Mouse (Mus musculus) forebrain, embryonic 14.5 days (tissue): ENCODE data around the gene Bbip1. TPM values are rescaled to one million over a fixed set of nuclear protein-coding genes. Genes with fewer than 3 reads are reported as not detected.
A peak's percentile ranks its signal among the peaks of the same experiment; 100 is the strongest.

ENCODE experiments used
- ATAC-seq: fragments of 200-750 bp; cut with Nextera tagmentation; 2 replicates; pipeline ENCODE4 v1.8.0; 2017; ENCODE audit warnings: mild to moderate bottlenecking, moderate library complexity
- DNase-seq: peaks from one replicate; pipeline ENCODE4 v3.0.0-alpha.2; 2015; ENCODE audit warnings: low spot score
- H3K27ac ChIP-seq: fragments of 300-500 bp; sonication (generic); 2 replicates; pipeline ENCODE4 v1.5.1; 2014; ENCODE audit warnings: low read depth, mild to moderate bottlenecking, control low read depth, low read length, moderate library complexity
- H3K27me3 ChIP-seq: fragments of 300-500 bp; sonication (generic); replicated peaks from 2 replicates; pipeline ENCODE4 v1.6.1; 2014; ENCODE audit warnings: low read length, control low read depth, mixed read lengths; ENCODE audit not compliant: control insufficient read depth, insufficient read depth
- H3K36me3 ChIP-seq: fragments of 300-500 bp; sonication (generic); 2 replicates; pipeline ENCODE4 v1.6.1; 2014; ENCODE audit warnings: low read length, control low read depth; ENCODE audit not compliant: control insufficient read depth, insufficient read depth
- H3K4me1 ChIP-seq: fragments of 300-500 bp; sonication (generic); 2 replicates; pipeline ENCODE4 v1.6.1; 2014; ENCODE audit warnings: antibody characterized with exemption, low read length, control low read depth; ENCODE audit not compliant: control insufficient read depth, insufficient read depth
- H3K4me2 ChIP-seq: fragments of 300-500 bp; sonication (generic); 2 replicates; pipeline ENCODE4 v1.6.1; 2014; ENCODE audit warnings: mild to moderate bottlenecking, control low read depth, low read length
- H3K4me3 ChIP-seq: fragments of 300-500 bp; sonication (generic); 2 replicates; pipeline ENCODE4 v1.5.1; 2014; ENCODE audit warnings: low read depth, low read length, control low read depth
- H3K9ac ChIP-seq: fragments of 300-500 bp; sonication (generic); 2 replicates; pipeline ENCODE4 v1.6.1; 2014; ENCODE audit warnings: mild to moderate bottlenecking, low read length, control low read depth, moderate library complexity
- H3K9me3 ChIP-seq: fragments of 300-500 bp; sonication (generic); replicated peaks from 2 replicates; pipeline ENCODE4 v1.6.1; 2016; ENCODE audit warnings: low read length, control low read depth, mixed read lengths; ENCODE audit not compliant: control insufficient read depth
- WGBS: fragments of 180-500 bp; shearing (Covaris S2); extraction: QIAGEN DNeasy Blood & Tissue Kit; methylation state at CpG from one replicate; pipeline ENCODE4 v1.1.7; 2014; 5-methylcytosine and 5-hydroxymethylcytosine counted together
- polyA plus RNA-seq: library from polyadenylated mRNA; unstranded; fragments of >200 nt; fragmentation: Nextera tagmentation; extraction: Ambion mirVana; gene quantifications from 2 replicates; pipeline ENCODE4 v1.2.1, GENCODE M21; 2014

Gene Bbip1
- 174 and 180 TPM in 2 replicates for polyA plus RNA-seq

DNA sequence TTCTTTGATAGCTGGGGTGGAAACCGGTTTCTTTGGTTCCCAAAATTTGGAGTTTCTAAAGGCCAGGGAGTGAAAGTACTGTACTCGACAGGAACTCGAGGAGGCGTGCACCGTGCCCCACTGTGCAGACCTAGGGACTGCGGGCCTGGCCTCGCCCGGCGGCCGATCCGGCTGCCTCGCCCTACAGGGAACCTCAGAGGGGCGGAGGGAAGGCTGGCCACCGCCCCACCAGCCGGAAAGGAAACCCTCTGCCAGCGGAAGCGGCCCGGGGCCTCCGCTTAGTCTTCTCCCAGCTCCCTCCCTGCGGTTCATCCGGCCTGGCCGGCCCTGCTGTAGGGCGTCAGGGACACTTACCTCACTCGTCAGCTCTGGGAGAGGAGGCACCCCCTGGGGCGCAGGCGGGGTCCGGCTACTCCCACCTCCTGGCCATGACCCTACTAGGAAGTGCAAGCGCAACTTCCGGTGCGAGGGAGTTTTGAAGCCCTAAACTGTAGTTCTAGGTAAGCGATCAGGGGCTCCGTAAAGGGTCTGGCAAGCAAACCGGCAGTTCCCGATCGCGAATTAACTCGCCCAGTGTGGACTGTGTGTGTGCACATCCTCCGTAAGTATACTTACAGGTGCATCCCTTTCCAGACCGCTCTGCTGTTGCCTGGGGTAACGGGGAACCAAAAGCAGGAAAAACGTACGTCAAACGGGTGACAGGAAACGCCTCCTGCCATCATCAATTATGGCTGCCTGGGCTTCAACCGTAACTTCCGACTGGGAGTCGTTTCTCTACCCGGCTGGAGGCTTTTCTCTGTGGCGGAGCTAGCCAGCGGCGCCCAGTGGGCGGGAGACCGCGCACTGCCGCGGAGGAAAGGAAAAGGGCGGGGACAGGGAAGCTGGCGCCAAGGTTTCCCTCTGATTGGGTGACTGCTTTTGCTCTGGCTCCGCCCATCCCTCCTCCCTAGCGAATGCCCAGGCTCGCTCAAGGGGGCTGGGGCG lies at the start of gene Bbip1, which contains the start of gene Shoc2:
Bbip1 (minus strand) TSS at position 826 of the 984 bp plus-strand sequence.
Shoc2 (plus strand) TSS at position 505 of the 984 bp plus-strand sequence.
- no peaks in the 10 kb centered on the region for H3K27me3 ChIP-seq
- peak; percentile 95 for ATAC-seq

DNA sequence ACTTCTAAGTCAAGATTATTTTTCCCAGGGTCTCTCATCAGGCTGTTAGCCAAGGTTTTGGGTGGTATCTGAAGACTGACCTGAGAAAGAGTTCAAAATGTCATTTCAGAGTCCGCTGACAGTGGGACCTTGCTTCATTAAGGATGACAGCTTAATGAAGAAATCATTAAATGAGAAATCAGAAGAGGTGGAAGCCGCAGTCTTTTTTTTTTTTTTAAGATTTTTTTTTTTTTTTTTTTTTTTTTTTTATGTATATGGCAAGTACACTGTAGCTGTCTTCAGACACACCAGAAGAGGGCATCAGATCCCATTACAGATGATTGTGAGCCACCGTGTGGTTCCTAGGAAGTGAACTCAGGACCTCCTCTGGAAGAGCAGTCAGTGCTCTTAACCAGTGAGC lies 49.4 kb upstream of the Bbip1 start:
- ATAC-seq (no peak), DNase-seq (no peak)
- Histone ChIP-seq H3K27ac (no peak overlapping the region), H3K36me3 (peaks cover 5% of the 10 kb centered on the region; the same call in 1 of the 2 replicates), H3K4me3 (no peak overlapping the region), H3K9ac (no peak overlapping the region), H3K4me1 (no peaks in the 10 kb centered on the region), H3K9me3 (no peaks in the 10 kb centered on the region), H3K4me2 (no peak overlapping the region), H3K27me3 (no peaks in the 10 kb centered on the region)
- 81% methylated on average over 3 of the region's 3 CpGs for WGBS

More for the DNA sequence above, at the start of gene Bbip1, which contains the start of gene Shoc2:
- peak within 1 kb of the TSS; percentile 94 for H3K9ac ChIP-seq
- DNase-seq, result peak; percentile 100
- peak within 1 kb of the TSS; percentile 58 for H3K4me2 ChIP-seq
- WGBS, result under 1% methylated on average over 56 of the region's 62 CpGs
- H3K4me1 ChIP-seq, result peaks cover 12% of the 10 kb centered on the region
- H3K9me3 ChIP-seq, result no peaks in the 10 kb centered on the region
- peak within 1 kb of the TSS; percentile 85 for H3K4me3 ChIP-seq
- H3K36me3 ChIP-seq, result peaks cover 7% of the 10 kb centered on the region
- peak within 1 kb of the TSS; percentile 96 for H3K27ac ChIP-seq

DNA sequence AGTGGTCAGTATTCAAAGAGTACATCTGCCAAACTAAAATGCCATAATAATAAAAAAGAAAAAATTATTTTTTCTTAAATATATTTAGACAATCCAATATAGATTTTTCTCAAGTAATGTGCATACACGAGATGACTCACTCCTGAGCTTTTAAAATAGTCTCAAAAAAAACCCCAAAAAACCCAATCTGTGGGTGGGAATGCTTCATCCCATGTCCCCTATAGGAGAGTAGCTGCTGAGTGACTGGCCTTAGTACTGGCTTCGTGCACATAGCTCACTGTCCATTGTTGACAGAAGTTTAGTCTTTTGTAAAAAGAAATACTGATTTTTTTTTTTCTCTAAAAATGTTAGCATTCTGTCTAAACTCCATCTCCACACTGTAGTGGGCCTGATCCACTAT lies 46.1 kb upstream of the Bbip1 start:
- Histone ChIP-seq H3K27me3 (no peaks in the 10 kb centered on the region), H3K9ac (no peak overlapping the region), H3K9me3 (no peaks in the 10 kb centered on the region), H3K27ac (no peak overlapping the region), H3K4me1 (no peaks in the 10 kb centered on the region), H3K36me3 (peaks cover 14% of the 10 kb centered on the region), H3K4me3 (no peak overlapping the region), H3K4me2 (no peak overlapping the region)
- ATAC-seq (no peak), DNase-seq (no peak)
- WGBS, result 87% methylated on average over 2 of the region's 2 CpGs

DNA sequence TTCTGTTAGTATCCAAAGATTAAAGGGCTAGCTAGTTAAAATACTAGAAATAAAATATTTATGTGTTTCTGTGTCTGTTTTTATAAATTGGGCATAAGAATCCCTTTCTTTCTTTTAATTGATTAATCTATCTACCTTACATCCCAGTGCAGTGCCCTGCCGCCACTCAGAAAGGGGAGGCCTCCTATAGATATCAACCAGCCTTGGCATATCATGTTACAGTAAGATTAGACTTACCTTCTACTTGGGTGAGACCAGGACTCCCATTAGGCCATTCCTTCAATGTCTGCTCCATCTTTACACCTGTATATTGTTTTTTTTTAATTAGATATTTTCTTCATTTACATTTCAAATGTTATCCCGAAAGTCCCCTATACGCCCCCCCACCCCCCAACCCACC lies 40.2 kb upstream of the Bbip1 start:
- Histone ChIP-seq H3K4me2 (no peak overlapping the region), H3K9me3 (no peaks in the 10 kb centered on the region), H3K4me1 (no peaks in the 10 kb centered on the region), H3K27ac (no peak overlapping the region), H3K4me3 (no peak overlapping the region), H3K27me3 (no peaks in the 10 kb centered on the region), H3K36me3 (peaks cover 10% of the 10 kb centered on the region), H3K9ac (no peak overlapping the region)
- ATAC-seq (no peak), DNase-seq (no peak)
- 95% methylated on average over 3 of the region's 3 CpGs for WGBS

DNA sequence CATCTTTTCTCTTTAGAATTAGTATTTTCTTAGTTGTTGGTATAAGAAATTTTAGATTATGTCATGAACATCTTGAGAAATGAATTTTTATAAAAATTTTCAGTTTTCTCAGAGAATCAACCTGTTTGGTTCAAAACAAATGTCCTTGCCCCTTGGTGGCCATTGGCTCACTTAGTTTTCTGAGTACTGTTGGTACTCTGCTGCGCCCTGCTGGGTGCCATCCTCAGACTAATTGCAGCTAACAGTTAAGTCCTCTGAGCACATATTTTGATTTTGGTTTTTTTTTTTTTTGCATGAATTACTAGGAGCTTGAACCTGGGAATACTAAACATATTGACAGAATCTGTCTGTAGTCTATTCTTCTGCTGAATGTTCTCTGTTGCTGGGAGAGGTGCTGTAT lies 38.9 kb upstream of the Bbip1 start:
- no peak overlapping the region for H3K4me2 ChIP-seq
- peaks cover 9% of the 10 kb centered on the region for H3K36me3 ChIP-seq
- ATAC-seq (no peak), DNase-seq (no peak)
- WGBS, result 100% methylated on average over 1 of the region's 1 CpGs
- no peak overlapping the region for H3K4me3 ChIP-seq
- no peaks in the 10 kb centered on the region for H3K4me1 ChIP-seq
- H3K9me3 ChIP-seq, result no peaks in the 10 kb centered on the region
- H3K9ac ChIP-seq, result no peak overlapping the region
- H3K27me3 ChIP-seq, result no peaks in the 10 kb centered on the region
- no peak overlapping the region for H3K27ac ChIP-seq

DNA sequence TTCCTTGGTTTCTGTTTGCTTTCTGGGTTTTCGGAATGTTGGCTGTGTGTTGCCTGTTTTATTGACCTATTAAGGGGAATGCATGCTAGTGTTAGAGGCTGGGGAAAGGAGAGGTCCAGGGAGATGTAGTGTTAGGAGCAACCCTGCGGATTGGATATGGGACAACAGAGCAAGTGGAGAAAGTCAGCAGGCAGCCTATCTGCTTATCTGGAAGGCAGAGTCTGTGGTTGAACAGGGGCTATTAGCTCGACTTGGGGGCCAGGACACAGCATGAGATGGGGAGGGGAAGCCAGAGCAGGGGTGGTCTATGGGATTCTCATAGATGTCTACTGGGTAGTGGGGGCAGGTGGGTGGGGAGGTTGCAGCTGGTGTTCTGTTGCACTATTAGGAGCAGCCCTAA lies 37.6 kb upstream of the Bbip1 start:
- Histone ChIP-seq H3K4me3 (no peak overlapping the region), H3K36me3 (peaks cover under 1% of the 10 kb centered on the region; the same call in 1 of the 2 replicates), H3K27me3 (no peaks in the 10 kb centered on the region), H3K9me3 (no peaks in the 10 kb centered on the region), H3K4me1 (no peaks in the 10 kb centered on the region), H3K9ac (no peak overlapping the region), H3K27ac (no peak overlapping the region), H3K4me2 (no peak overlapping the region)
- 74% methylated on average over 3 of the region's 3 CpGs for WGBS
- no peak for DNase-seq
- no peak for ATAC-seq

DNA sequence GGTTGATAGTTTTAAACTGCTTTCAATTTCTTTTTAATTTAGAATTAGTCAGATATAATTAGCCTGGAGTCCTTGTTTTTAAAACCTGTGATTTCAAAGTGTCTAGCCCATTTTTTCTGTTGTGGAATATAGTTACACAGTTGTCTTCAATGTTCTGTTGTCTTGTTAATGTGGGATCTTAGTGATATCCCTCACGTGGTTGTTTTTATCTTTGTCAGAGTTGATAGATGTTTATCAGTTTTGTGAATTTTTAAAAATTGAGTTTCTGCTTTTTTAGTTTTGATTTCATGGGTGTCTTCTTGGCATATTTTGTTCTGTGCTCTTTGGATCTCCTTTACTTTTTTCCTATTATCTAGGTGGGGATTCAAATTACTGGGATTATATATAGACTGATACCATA lies 29.2 kb upstream of the Bbip1 start:
- no peak for DNase-seq
- H3K9ac ChIP-seq, result no peak overlapping the region
- peaks cover 6% of the 10 kb centered on the region; the same call in 1 of the 2 replicates for H3K36me3 ChIP-seq
- H3K27ac ChIP-seq, result no peak overlapping the region
- no peaks in the 10 kb centered on the region; the same call in 1 of the 2 replicates for H3K9me3 ChIP-seq
- no peaks in the 10 kb centered on the region for H3K4me1 ChIP-seq
- H3K27me3 ChIP-seq, result no peaks in the 10 kb centered on the region
- WGBS, result 89% methylated on average over 1 of the region's 1 CpGs
- no peak overlapping the region for H3K4me3 ChIP-seq
- H3K4me2 ChIP-seq, result no peak overlapping the region
- ATAC-seq, result no peak

DNA sequence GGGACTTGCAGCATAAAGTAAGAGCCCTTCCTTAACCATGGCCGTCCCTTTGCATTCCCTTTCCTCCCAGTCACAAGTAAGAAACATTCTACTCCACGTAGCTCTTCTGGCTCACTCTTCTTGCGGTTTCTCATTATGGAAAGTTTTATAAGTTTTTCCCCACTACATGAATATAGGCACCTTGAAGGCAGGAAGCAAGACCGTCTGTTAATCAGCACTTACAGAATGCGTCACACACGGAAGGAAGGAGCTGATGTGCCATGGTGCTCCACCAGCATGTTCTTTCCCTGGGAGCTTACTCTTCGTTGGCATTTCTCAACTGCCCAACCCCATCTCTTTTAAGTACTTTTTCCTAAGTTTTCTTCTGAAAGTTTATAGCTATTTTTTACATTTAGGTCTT lies 27.5 kb upstream of the Bbip1 start:
- H3K9ac ChIP-seq, result no peak overlapping the region
- no peak for DNase-seq
- peaks cover 5% of the 10 kb centered on the region; the same call in 1 of the 2 replicates for H3K36me3 ChIP-seq
- H3K9me3 ChIP-seq, result no peaks in the 10 kb centered on the region; the same call in 1 of the 2 replicates
- H3K27ac ChIP-seq, result no peak overlapping the region
- H3K4me1 ChIP-seq, result no peaks in the 10 kb centered on the region
- ATAC-seq, result no peak
- 88% methylated on average over 7 of the region's 7 CpGs for WGBS
- no peaks in the 10 kb centered on the region for H3K27me3 ChIP-seq
- no peak overlapping the region for H3K4me2 ChIP-seq
- no peak overlapping the region for H3K4me3 ChIP-seq

DNA sequence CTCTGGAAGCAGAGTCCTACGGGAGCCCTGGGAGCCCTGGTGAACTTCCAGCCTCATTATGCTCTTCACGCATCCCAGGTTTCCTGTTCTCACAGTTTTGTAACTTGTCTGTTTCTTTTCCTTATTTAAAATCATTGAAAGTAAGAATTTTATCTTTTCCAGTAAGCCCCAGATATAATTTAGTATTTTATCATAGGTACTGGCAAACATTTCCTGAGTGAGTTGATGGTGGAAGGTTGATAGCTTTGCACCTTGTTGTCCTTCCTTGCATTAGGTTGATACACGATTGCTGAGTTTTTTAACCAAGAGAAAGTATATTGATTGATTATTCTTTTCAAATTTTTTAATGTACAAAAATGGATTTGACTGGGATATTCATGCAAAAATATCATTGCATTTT lies 24.8 kb upstream of the Bbip1 start:
- Histone ChIP-seq H3K4me3 (no peak overlapping the region), H3K4me1 (no peaks in the 10 kb centered on the region), H3K4me2 (no peak overlapping the region), H3K27ac (no peak overlapping the region), H3K36me3 (no peaks in the 10 kb centered on the region), H3K27me3 (no peaks in the 10 kb centered on the region), H3K9me3 (no peaks in the 10 kb centered on the region), H3K9ac (no peak overlapping the region)
- no peak for DNase-seq
- ATAC-seq, result no peak
- 91% methylated on average over 3 of the region's 3 CpGs for WGBS
